Mouse (Mus musculus): ENCODE measurements around the gene Pim1.

The Pim1 gene

DNA sequence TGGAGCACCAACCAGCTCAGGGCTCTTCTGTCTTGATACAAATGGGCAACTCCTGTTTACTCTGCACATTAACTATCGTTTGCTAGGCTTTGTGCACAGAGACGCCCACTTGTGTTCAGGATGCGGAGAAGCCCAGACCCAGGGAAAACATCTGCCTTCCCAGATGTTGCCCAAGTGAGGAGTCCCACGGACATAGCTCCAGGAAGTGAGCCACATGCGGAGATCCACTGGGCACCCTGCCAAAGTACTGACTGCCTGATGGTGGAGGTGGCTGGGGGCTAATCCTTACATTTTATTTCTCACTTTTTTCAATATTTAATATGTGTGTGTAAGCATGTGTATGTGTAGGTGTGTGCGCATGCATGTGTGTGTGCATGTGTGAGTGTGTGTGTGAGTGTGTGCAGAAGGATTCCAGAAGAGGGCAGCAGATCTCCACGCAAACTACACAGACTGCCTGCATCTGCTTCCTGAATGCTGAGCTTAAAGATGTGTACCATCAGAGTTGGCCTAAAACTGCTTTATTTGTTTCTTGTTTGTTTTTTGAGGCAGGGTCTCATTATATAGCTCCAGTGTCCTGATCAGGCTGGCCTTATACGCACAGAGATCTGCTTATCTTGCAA is 38.1 kb downstream of the Pim1 start:
- DNase-seq (ENCODE audit: low spot score): no peak

GRCm38 (mm10) chr17:29530508-29530907 is 40.0 kb downstream of the Pim1 start:
- no peak for DNase-seq (ENCODE audit: low spot score)

DNA sequence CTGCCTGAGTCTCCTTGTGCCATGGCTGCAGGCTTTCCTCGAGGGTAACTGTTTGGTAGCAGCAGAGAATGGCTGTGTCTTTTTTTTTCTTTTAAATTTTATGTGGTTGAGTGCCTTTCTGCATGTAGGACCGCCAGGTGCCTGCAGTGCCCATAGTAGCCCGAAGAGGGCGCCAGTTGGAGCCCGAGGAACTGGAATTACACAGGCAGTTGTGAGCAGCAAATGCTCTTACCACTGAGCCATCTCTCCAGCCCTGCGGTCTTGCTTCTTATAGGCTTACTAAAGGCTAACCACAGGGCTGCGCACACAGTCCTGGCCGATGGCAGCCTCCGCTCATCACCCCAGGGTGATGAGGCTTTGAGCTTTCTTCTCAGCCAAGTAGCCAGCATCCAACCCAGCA is 40.7 kb downstream of the Pim1 start:
- DNase-seq (ENCODE audit: low spot score): no peak

DNA sequence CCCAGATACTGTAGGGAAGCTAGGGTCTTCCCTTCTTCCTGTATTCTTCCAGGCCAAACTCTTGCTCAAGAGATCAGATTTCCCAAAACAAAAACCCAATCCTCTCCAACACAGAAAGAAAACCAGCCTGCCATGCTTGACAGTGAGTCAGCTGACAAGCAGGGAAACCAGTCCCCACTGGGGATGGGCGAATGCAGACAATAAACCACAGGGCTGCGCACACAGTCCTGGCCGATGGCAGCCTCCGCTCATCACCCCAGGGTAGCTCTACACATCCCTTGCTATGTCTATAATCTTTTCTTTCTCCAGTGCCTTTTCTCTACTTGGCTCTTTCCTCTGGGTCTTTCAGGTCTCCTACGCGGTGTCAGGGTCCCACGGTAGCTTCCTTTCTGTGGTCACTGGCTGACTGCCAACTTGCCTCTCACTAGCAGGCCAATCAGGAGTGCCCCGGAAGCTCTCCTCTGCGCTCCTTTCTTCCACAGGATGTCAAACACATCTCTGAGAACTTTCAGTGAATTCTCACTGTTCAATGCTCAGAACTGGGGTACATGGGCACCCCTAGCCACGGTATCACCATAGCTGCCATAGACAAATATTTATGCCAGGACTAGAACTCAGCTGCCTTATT is 41.3 kb downstream of the Pim1 start:
- no peak for DNase-seq (ENCODE audit: low spot score)

DNA sequence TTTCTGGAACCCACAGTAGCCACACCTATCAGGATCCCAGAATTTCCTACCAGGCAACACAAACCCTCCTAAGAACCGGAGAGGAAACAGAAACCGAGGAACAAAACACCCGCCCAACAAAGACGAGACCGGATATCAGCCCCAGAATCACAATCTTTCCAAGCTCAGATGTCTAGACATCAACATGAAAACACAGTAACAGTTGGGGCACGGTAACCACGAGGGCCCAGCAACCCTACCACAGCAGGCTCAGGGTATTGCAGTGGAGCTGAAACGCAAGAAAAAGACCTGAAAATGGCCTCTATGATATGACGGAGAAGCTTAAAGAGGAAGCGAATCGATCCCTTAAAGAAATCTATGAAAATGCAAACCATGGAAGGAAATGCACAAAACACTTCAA is 43.3 kb downstream of the Pim1 start:
- DNase-seq (ENCODE audit: low spot score): no peak

DNA sequence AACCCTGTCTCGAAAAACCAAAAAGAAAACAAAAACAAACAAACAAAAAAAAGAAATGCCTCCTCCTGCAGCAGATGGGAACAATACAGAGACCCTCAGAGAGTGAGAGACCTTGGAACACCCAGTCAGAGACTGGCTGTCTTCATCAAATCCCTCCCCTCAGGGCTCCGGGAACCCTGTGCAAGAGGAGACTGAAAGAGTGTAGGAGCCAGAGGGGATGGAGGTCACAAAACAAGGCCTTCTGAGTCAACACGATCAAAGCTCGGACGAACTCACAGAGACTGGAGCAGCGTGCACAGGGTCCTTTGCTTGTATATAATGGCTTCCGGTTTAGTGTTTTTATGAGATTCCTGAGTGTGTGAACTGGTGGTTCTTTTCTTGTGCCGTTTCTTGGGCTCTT is 49.9 kb downstream of the Pim1 start:
- no peak for DNase-seq (ENCODE audit: low spot score)

DNA sequence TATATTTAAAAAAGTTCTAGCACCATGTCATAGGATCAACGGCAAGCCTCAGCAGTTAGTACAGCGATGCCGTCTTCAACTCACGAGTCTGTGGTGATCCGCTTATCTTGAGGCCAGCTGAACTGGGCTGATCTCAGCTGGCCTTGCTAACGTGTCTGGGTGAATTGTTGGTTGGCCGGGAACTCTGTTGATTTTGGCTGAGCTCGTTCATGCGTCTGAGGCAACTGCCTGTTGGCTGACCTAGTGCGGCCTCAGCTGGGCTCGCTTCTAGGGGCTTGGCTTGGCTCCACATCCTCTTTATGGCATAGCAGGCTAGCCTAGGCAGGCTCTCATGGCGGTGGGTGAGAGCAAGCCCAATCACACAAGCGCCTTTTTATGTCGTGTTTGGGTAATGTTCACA is 50.9 kb downstream of the Pim1 start:
- no peak for DNase-seq (ENCODE audit: low spot score)

- DNase-seq (ENCODE audit: low spot score): peak; percentile 18
Measured at GRCm38 (mm10) chr17:29542831-29543690, 52.5 kb downstream of the Pim1 start.

DNA sequence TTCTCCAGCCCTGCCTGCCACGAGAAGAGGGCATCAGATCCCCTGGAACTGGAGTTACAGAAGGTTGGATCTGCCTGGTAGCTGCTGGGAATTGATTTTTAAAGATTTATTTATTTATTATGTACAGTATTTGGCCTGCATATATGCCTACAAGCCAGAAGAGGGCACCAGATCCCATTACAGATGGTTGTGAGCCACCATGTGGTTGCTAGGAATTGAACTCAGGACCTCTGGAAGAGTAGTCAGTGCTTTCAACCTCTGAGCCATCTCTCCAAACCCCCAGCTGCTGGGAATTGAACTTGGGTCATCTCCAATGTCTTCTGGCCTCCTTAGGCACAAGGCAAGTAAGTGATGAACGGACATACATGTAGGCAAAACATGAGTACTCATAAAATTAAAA is 53.5 kb downstream of the Pim1 start:
- no peak for DNase-seq (ENCODE audit: low spot score)

- DNase-seq (ENCODE audit: low spot score): no peak
Measured at GRCm38 (mm10) chr17:29545241-29545640, 54.7 kb downstream of the Pim1 start.
